8 mouse cellular contexts compared by ENCODE assay signal in the genomic region with DNA sequence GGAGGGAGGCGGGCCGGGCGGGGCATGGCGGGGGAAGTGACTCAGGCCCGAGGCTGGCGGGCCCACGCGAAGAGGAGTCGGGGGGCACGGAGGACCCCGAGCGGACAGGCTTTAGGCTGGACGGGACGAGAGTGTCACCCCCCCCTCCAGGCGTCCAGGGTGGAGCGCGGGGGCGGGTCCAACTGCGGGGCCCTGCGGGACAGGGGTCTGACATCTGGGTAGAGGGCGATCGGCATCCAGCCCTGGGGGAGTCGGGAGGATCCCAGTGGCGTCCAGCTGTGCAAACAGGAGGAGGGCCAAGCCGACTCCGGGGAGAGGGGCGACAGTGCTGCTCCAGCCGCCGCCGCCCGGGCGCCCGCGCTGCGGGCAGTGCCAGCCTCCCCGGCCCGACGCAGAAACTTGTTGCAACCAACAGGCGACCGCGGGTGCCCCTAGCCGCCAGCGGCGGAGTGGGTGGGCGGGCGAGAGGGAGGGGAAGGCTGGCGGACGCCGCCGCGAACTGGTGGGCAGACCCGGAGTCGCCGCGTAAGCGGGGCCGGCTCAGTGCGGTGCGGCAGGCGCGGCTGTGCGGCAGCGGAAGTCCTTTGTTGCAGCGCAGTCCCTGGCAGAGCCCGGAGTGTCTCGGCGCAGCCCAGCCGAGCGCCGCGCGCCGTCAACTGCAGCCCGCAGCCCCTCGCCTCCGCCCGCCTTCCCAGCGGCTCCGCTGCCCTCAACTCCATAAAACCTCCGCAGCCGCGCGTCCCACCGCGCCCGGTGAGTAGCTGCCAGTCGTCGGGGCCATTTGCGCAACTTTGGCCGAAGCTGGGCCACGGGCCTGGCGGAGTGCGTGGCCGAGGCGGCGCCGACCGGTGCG. TPM values are rescaled to one million over a fixed set of nuclear protein-coding genes. Genes with fewer than 3 reads are reported as not detected.
DNase-seq lines count a peak whose midpoint lies in the region; ATAC-seq and TF ChIP-seq lines count a peak whose summit lies in the region.

A gene (plus strand): TSS at position 289 of the 853 bp plus-strand sequence.

- intact Hi-C loops in left cerebral cortex, adult 2 months (cut with DNase I): loop anchor here (1.0 to 5.0 kb wide), 6 partner anchors 34 to 592 kb away; a partner anchor contains a TSS

- under 1% methylated on average over 65 of the region's 99 CpGs for WGBS in hindbrain, embryonic 15.5 days

- DNase-seq in R1 (ENCODE audit: low read depth, low spot score): peak; percentile 76
- peak; percentile 85 for DNase-seq in cerebellum, postnatal 25 days
- peak; percentile 79 to 84 for DNase-seq in frontal cortex, postnatal 36 days (ENCODE audit: low spot score in 2 of 2)
- DNase-seq in left cerebral cortex, adult 2 months (ENCODE audit: extremely low spot score in 1 of 2, low spot score in 2 of 2): peak; percentile 80 to 84
- DNase-seq in right cerebral cortex, adult 2 months (ENCODE audit: low spot score in 2 of 2): peak; percentile 77 to 85
- DNase-seq in urinary bladder, postnatal 10 days (ENCODE audit: low spot score): peak; percentile 38

- peaks cover 45% of the 10 kb centered on the region for H3K4me1 ChIP-seq in hindbrain, embryonic 15.5 days (replicated peaks)

- H3K4me2 ChIP-seq in hindbrain, embryonic 15.5 days: peak within 1 kb of the TSS; percentile 82

- H3K27me3 ChIP-seq in hindbrain, embryonic 15.5 days: no peaks in the 10 kb centered on the region

- H3K27ac ChIP-seq in hindbrain, embryonic 15.5 days (replicated peaks): peak within 1 kb of the TSS; percentile 97
- peak within 1 kb of the TSS; percentile 98 for H3K27ac ChIP-seq in left cerebral cortex, adult 2 months

- H3K9me3 ChIP-seq in hindbrain, embryonic 15.5 days: no peaks in the 10 kb centered on the region

- peak; percentile 61 for ATAC-seq in hindbrain, embryonic 15.5 days (ENCODE audit: low FRiP score, low read depth)
- peak; percentile 49 for ATAC-seq in megakaryocyte, adult 5-6 weeks (ENCODE audit: poor library complexity, severe bottlenecking)

- no peaks in the 10 kb centered on the region for H3K36me3 ChIP-seq in hindbrain, embryonic 15.5 days

- peak within 1 kb of the TSS; percentile 72 for H3K4me3 ChIP-seq in hindbrain, embryonic 15.5 days
- peak within 1 kb of the TSS; percentile 95 for H3K4me3 ChIP-seq in left cerebral cortex, adult 2 months

- no peak; the same call in 1 of the 2 replicates for TF ChIP-seq CTCF in left cerebral cortex, adult 2 months (IDR thresholded peaks at IDR 0.05)

- peak within 1 kb of the TSS; percentile 97 for H3K9ac ChIP-seq in hindbrain, embryonic 15.5 days

RNA-seq across cellular contexts. Expression of the gene that starts here (rescaled TPM):
- 3.7 and 3.9 TPM in 2 replicates for polyA plus RNA-seq in hindbrain, embryonic 15.5 days (2015; fragmentation: Nextera tagmentation; extraction: Ambion mirVana)
- 1 to 10 TPM; 6.8 to 7.1 TPM for total RNA-seq in left cerebral cortex, adult 2 months (2021)
- 8.9 and 11.7 TPM in 2 replicates for total RNA-seq in megakaryocyte, adult 5-6 weeks (2015)
- 9.1 and 10.1 TPM in 2 replicates for total RNA-seq in megakaryocyte, adult 5-6 weeks (2017)

Comparison
In these comparisons a context has a peak if more than half of its experiments do, and no peak if none do; other contexts are left out.
1. Peak in every context shown above with its lines: DNase-seq, ATAC-seq, H3K4me3 ChIP-seq and H3K27ac ChIP-seq.